Mouse (Mus musculus) testis, postnatal 10 days (tissue): ENCODE data around the gene Rnf215.
"Not testable (repeated sequence)": the region's sequence is repeated elsewhere in the genome, so short reads cannot be mapped to it uniquely, and the experiment has no call there.

Experiments
- DNase-seq: peaks from one replicate; pipeline ENCODE4 v3.0.0; 2021; ENCODE audit warnings: low spot score

Gene Rnf215

DNA sequence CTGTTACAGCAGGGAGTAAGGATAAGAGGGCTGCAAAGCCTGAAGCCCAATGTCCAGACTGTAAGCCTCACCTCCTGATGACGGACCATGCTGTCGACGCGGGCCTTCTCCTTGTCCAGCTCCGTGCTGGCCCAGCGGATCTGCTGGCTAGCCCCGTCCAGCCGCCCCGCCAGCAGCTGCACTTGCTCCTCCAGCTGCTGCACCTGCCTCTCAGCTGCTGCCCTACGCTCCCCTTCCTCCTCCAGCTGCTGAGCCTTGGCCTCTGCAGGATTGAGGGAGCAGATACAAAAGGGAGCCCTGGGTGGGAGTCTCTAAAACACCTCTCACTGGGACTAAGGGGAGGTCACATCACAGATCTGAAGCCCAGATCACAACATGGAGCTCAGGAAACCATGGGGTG is 12.1 kb downstream of the Rnf215 start:
- no peak for DNase-seq

DNA sequence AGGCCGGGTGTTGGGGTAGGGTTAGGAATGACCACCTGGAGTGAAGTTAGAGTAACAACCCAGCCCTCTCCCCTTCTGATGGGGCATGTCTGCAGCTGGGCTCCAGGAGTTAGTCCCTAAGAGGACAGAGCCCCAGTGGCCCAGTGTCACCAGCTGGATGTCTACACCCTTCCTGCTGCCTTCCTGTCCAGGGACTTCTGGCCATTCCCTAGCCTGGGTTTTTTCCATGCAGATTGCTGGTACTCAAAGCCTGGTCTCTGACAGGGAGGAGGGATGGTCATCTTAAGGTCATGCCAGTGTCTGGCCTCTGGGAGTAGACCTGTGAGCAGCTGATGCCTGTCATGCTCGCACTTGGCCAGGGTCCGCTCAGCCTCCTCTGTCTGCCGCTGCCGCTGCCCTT is 13.1 kb downstream of the Rnf215 start:
- no peak for DNase-seq

DNA sequence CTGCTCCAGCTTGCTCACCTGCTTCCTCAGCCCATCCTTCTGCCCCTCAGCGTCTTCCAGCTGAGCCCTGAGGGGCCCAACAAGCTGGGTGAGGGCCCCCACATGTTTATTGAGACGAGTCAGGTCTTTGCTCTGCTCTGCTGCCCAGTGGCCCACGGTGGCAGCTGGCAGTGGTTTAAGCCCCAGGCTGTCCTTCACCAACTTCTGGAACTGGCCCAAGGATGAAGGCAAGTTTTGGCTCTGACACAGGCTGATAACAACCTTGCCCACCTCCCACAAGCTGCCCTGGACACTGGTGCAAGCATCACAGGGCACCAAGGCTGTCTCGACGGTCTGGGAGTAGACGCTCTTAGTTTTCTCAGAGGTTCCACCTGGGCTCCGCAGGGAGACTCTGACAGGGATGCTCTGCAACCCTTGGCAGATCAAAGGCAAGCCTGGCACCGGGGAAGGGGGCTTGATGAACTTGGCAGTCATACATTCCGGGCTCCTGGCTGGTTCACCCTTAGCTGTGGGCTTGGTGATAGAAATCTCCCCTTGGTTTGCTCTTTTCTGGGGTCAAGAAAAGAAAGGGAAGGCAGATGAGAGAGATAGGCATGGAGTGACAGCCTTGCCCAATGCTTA is 13.6 kb downstream of the Rnf215 start:
- DNase-seq: no peak

DNA sequence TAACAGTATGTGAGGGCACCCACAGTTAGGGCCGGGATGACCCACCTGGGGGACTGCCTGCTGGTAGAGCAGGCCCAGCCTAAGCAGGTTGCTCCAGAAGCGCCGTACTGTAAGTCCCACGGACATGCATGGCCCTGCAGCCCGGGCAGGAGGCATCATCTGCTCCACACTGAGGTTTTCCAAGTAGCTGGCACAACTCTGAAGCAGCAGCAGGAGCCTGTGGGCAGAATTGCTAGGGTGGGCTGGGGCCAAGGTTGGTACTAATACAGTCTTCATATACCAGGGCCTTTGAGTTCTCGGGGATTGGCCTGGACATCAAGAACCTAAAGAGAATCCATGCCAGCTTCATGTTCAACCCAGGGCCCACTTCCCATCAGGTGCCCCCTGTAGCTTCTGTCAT is 14.9 kb downstream of the Rnf215 start:
- no peak for DNase-seq

DNA sequence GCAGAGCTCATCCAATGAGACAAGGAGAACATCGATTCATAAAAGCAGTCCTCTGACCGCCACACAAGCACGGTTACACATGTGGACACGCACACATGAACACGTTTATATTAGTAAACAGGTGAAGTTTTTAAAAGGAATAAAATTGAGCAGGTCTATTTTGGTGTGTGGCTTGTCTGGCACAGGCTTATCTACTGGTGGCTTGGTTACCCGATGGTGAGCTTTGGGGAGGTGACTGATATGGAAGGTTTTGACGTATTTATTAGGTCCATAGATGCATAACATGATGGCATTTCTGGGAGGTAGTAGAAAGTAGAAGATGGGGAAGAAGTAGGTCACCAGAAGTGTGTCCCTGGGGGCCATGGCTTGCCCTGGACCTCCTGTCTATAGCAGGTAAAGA is 18.7 kb downstream of the Rnf215 start:
- no peak for DNase-seq

DNA sequence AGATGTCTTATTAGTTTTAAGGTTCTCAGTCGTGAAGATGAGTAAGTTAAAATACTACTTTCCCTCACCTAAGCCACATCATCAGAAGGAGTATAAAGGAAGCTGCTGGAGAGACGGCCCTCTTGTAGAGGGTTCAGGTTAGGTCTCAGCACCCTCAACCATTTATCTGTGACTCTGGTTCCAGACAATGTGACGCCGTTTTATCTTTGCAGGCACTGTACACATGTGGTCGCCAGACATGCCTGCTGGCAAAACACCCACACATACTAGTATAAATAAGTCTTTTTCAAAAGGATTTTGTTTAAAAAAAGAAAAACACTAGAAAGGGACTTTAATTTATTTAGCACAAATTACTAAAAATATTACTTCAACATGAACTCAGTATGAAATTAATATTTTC is 20.6 kb downstream of the Rnf215 start:
- no peak for DNase-seq

DNA sequence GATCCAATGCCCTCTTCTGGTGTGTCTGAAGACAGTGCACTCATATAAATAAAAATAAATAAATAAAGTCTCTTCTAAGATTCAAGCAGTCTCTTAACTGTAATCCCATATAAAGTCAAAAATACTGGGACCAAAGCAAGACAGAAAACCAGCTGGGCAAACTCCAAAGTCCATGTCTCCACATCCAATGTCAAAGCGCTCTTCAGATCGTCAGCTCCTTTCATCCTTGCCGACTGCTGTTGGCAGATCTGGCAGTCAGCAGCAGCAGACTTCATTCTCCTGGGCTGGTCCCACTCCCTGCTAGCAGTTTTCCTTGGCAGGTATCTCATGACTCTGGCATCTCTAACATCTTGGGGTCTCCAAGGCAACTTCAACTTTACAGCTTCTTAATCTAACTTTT is 23.7 kb downstream of the Rnf215 start:
- no peak for DNase-seq

DNA sequence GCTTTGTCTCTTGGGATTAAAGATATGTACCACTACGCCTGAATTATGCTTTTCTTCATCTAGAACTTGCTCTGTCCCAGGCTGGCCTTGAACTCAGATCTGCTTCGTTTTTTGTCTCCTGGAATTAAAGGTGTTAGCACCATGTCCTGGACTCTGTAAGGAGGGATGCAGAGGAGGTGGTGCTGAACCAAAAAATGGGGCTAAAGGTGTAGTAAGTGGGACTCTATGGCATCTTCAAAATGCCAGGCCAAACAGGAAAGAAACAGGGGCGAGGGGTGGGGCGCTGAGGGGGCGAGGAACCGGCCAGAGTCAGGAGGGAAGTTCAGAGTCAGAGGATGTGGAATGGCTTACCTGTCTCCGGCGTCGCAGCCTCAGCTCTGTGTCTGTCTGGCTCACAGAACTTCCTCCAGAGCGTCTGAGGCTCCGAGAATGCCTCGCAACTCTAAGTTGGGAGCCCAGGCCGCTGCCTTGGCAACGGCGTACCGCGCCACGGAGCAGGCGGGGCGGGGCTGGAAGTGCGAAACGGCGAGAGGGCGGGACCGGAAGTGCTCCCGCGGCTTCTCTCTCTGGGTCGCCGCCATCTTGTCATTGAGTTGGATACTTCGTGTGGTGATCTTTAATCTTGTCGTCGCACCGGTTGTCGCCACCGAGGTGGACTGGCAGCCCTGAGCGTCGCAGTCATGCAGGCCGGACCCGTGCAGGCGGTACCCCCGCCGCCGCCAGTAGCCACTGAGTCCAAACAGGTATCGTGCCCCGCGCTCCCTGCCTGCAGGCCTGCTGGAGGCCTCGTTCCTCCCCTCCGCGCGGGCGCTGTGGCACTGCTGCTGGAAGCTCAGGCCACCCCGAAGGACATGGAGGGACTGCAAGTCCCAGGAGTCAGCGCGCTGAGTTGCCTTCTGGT is 25.1 kb downstream of the Rnf215 start, which contains the start of the genes Ccdc157 and Sf3a1:
Ccdc157 (minus strand) TSS at position 486 of the 901 bp plus-strand sequence.
Sf3a1 (plus strand) TSS at position 543 of the 901 bp plus-strand sequence.
- DNase-seq: peak; percentile 97

DNA sequence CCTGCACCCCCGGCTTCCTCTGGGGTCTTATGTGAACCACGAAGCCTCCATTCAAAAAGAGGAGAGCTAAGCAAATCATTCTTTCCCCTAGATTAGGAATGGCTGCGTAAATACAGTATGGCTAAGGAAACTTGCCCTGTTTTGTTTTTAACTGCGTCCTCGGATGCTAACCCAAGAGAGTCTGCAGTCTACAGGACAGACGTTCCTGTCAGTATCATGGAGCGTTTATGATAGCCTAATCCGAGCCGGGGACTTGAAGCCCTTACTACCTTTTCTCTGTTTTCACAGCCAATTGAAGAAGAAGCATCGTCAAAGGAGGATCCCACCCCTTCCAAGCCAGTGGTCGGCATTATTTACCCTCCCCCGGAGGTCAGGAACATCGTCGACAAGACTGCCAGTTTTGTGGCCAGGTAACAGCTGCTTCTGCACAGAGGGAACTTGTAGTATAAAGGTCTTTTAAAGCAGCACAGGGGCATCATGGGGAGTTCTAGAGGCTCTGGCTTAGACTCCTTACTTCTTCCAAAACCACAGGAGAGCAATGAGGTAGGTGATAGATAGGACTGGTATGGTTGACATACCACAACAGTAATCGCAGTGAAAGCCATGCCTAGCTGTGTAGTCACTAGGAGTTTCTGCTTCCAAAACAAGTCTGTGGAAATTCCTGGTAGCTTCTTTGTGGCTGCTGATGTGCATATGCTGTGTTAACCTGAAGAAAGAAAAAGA is 25.9 kb downstream of the Rnf215 start:
- DNase-seq: no peak

DNA sequence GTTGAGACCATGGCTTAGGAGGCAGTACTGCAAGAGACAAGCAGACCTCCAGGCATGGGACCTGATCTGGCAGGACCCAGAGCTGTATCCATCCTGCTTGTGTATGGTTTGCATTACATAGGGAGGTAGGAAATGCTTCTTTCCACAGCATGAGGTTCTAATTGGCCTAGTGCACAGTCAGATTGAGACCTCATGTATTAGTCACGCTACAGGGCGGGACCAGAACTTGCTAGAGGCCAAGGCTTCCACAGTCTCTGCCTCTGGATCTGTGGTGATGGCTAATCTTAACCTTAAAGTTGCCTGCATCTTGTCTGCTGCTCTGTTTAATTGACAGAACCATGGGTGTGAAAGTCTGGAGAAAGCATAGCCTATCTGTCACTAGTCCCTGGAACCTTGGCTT is 29.7 kb downstream of the Rnf215 start:
- no peak for DNase-seq

DNA sequence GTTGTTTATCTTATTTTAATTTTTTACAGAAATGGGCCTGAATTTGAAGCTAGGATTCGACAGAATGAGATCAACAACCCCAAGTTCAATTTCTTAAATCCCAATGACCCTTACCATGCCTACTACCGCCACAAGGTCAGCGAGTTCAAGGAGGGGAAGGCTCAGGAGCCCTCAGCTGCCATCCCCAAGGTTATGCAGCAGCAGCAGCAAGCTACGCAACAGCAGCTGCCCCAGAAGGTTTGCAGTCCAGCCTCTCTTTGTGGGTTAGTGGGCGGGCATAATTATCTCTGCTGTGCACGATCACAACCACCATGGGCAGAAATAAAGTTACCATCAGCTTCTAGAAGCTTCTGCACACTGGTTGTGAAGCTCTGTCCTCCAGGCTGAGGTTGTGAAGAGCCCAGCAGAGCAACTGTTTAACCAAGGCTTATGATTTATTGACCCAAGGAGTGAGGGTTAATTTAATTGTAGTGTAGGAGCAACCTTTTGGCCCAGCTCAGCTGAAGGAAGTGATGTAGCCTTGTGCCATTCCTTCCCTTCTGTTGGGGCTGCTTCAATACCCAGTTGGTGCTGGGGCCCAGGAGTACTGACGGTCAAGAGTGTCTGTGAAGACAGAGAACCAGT is 31.6 kb downstream of the Rnf215 start:
- no peak for DNase-seq

DNA sequence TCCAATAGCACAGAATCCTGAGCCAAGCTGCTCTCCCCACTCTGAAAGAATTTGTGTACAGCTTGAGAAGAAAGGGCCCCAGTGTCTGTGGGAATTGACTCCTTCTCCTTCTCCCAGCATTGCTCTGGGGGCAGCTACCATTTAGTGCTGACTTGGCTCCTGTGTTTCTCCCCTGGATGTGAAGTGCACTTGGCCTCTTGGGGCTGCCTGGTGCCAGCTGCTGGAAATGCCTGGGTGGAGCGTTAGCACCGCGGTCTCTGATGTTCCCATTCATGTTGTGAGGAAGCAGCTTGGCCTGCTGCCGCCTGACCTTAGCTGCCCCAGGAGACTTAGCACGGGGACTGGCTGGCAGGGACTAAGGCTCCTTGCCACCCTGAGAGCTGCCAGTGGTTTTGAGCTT is 39.6 kb downstream of the Rnf215 start:
- no peak for DNase-seq

DNA sequence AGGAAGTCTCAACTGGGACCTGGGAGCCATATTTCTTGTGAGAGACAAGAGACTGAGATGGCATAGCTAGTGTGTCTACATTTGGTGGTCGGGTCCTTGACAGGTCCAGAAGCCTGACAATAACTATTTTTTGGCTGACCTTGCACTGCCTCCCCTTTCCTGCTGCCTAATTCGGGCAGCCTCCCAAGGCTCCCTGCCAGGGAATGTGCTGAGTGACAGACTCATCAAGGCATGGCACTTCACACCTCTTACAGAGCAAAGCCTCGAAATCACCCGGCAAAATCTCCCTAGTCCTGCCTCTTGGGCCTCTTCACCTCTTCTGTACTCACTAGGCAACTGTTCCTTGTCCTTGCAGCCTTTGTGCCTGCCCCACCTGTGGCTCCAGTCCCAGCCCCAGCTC is 42.7 kb downstream of the Rnf215 start:
- no peak for DNase-seq

DNA sequence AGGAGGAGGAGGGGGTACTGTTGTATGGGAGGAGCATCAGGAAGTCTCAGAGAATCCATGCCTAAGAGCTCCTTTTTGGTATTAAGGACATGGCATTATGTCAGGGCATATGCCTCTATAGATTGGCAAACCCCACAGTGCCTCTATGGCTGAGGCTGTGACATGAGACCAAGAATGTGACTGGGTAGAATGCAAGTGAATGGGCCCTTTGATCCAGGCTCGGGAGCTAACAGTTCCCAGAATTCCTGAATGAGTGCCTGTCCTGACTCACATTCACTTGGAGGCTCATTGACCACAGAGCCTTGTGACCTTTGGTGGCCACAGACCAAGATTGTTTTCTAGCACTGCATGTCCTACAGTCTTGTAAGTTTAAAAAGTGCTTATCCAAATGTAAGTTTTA is 47.1 kb downstream of the Rnf215 start:
- DNase-seq: no peak

DNA sequence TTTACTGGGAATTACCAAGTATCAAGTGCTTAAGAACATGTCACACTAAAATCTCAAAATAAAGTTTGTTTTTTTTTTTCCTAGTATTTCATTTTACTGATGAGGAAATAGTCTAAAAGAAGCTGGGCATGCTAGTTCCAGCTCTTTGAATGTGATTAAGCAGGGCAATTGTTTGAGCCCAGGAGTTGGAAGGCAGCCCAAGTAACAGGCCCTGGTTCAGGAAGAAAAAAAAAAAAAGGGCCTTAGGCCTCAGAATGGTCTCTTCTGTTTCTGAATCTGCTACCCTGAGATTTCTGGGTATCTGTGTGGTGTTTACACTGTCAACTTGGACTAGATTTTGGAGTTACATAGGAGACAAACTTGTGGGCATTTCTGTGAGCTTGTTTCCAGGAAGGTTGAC is 48.5 kb downstream of the Rnf215 start:
- no peak for DNase-seq

DNA sequence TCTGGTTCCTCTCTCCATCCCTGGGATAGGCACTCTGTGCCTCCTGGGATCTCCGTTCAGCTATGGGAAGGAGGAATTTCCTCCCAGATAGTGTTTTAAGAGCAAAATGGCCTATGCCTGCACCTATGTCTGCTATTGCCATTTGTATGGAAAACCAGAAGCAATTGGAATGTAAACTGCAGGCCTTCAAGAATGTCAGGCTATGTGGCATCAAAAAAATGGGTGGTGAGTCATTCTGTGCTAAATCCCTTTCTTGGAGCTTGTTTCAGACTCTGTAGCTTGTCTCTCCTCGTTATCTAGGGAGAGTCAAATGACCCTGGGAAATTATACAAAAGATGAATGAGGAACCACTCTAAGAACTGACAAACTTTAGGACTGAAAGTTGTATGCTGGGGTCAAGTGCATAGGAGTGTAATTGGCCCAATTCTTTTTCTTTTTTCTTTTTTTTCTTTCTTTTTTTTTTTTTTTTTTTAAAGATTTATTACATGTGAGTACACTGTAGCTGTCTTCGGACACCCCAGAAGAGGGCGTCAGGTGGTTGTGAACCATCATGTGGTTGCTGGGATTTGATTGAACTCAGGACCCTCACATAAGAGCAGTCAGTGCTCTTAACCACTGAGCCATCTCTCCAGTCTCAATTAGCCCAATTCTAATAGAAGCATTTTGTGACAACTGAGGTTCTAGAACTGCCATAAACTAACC is 49.4 kb downstream of the Rnf215 start:
- no peak for DNase-seq

DNA sequence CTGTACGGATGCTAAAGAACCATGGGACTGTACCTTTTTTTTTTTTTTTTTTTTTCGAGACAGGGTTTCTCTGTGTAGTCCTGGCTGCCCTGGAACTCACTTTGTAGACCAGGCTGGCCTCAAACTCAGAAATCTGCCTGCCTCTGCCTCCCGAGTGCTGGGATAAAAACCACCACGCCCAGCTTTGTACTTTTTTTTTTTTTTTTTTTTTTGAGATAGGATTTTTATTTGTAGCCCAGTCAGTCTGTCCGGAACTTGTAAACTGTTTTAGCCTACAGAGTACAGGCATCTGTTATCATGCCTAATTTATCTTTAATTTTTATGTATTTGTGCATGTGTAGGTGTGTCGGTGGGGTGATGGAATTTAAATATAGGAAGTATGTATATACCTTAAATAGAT is 50.5 kb downstream of the Rnf215 start:
- not testable (repeated sequence) for DNase-seq

DNA sequence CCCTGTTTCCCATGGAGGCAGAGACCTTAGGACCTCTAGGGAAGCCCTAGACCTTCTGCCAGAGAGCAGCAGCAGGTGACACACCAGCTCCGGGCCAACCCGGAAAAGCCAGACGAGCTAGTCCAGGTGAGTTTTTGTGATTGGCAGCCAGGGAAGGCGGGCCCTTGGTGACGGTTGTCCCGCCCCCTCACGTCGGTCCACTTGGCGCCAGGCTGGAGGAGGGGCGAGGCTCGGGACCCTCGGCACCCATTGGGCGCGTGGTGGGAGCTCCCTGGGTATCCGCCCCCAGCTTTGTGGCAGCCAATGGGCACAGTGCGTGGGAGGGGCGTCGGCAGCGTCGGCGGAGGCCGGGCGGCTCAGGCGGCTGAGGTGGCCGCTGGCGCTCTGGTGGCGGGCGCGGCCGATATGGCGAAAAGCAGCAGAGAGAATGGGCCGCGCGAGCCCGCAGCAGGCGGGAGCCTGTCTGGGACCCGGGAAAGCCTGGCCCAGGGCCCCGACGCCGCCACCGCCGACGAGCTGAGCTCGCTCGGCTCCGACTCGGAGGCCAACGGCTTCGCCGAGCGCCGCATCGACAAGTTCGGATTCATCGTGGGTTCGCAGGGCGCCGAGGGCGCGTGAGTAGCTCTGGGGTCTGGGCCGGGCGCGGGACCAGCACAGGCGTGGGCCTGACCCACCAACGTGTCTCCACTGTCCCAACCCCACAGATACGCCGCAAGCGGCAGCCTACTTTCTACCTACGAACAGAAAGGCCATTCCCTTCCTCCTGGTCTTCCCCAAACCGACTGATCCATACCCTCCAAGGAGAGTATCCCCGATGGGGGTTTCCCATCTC is 51.7 kb downstream of the Rnf215 start, which contains the start of gene Tbc1d10a:
Tbc1d10a (plus strand) TSS at position 304 of the 832 bp plus-strand sequence.
- DNase-seq: peak; percentile 99

DNA sequence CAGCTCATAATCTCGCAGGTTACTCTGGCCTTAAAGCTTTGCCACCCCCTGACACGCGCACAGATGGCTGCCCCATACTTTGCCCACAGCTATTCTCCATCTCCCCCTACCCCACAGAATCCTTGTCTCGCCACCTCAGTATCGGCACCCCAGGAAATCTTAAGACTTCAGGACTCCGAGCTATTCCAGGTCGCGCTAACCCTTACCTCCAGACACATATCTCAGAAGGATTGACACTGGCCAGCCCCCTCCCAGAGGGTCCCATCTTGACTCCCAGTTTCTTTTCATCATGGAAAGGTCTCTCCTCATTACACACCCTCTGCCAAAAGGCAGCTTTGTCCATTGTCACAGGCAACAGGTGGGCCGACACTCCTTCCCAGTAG is 52.3 kb downstream of the Rnf215 start:
- no peak for DNase-seq

DNA sequence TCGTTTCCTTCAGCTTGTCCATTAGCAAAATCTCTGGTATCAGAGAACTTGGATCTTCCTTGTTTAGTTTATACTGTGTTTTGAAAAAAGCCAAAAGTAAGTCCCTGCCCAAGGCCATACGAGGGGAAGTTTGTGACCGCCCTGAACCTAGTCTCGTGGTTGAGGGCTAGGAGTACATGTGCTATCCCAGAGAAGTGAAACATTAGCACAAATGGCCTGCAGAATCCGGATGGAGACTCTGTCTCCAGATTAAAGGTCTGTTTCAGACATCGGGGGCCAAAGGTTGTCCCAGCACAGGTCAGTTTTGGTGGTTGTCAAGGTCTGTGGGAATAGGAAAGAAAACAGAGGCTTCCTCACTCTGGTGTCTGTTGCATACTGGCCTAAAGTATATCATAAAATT is 54.2 kb downstream of the Rnf215 start:
- no peak for DNase-seq

DNA sequence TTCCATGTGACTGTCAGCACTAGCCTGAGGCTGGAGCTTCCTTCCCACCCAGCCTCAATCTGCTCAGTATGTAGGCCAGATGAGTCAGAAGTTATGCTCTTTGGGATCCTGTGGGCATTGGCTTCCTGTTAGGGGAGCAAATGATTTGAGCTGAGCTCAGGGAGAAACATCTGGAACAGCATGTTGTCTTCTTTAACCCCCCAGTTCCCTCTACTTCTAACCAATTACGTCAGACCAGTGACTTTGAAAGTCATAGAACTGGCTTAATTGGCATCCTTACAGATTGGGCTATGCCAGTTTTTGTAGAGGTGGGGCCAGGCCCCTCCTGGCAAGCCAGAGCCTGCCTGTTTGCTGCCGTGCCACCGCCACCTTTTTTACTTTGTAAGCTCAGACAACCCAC is 55.7 kb downstream of the Rnf215 start:
- DNase-seq: no peak
